In the genomic region with DNA sequence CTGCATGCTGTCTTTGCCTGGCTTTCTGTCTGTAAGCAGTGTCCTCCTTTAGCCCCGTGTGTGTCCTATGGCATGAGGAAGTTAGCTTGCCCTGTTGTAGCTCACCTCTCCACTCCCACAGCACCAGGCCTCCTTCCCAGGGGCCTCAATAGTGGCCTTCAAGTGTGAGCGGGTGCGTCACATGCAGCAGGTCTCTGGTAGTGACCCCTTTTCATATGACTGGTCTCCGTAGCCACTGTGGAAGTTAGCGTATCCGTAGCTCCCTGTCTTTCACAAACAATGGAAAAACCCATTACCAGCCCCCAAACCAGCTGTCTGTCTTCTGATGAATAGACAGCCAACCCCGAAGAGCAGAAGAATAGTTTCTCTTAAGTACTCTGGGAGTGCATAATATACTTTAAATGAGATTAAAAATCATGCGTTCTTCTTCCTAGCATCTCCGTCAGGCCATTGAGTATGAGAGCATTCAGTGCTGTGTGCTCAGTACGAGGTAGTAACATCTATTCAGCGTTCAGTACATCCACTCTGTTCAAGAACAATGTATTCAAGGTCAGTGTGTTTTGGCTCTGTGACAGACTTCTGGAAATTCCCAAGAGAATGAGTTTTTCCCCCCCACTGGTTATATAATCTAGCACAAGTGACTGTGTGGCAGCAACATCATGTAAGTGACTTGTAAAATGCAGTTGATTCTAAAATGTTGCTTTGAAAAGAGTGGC, we compare ENCODE assay signal across 8 mouse cellular contexts.
DNase-seq lines count a peak whose midpoint lies in the region; ATAC-seq lines count a peak whose summit lies in the region.

No protein-coding gene starts in this region.

- peaks cover 20 to 54% of the 10 kb centered on the region in 2 experiments for H3K4me1 ChIP-seq in heart, embryonic 14.5 days (ENCODE audit: control insufficient read depth in 2 of 2, insufficient read depth in 2 of 2, low read length in 2 of 2)

- peak overlapping the region; percentile 25 for H3K4me2 ChIP-seq in heart, embryonic 14.5 days (ENCODE audit: low read length)

- H3K4me3 ChIP-seq in heart, embryonic 14.5 days (ENCODE audit: control insufficient read depth in 1 of 2, insufficient read depth in 1 of 2, low read depth in 1 of 2, low read length in 2 of 2), result no peak overlapping the region

- 39% methylated on average over 11 of the region's 11 CpGs for WGBS in heart, embryonic 14.5 days

- H3K9ac ChIP-seq in heart, embryonic 14.5 days (ENCODE audit: low read length), result peak overlapping the region; percentile 16; the same call in 1 of the 2 replicates

- no peaks in the 10 kb centered on the region for H3K36me3 ChIP-seq in heart, embryonic 14.5 days (ENCODE audit: control insufficient read depth, insufficient read depth, low read length)

- no peaks in the 10 kb centered on the region for H3K27me3 ChIP-seq in heart, embryonic 14.5 days (ENCODE audit: control insufficient read depth, insufficient read depth, low read length)

- peak overlapping the region; percentile 66 to 67 for H3K27ac ChIP-seq in heart, embryonic 14.5 days (replicated peaks in 1 of 2; ENCODE audit: control insufficient read depth in 1 of 2, insufficient read depth in 1 of 2, low read depth in 2 of 2, low read length in 2 of 2)

- peak; percentile 66 for ATAC-seq in frontal cortex, adult (ENCODE audit: low TSS enrichment)
- ATAC-seq in heart, embryonic 14.5 days (ENCODE audit: insufficient number of reproducible peaks, insufficient read depth, low FRiP score, low read depth), result no peak
- ATAC-seq in megakaryocyte-erythroid progenitor cell, adult 5-6 weeks (replicated peaks; ENCODE audit: low FRiP score, low TSS enrichment, poor library complexity, severe bottlenecking), result no peak

- DNase-seq in frontal cortex, postnatal 10 days (ENCODE audit: low spot score in 2 of 2), result no peak
- DNase-seq in Muller cell, postnatal 12 days (ENCODE audit: inconsistent ontology term), result peak; percentile 82
- peak; percentile 20 to 37 for DNase-seq in layer of hippocampus, postnatal 36 days
- no peak for DNase-seq in thymus, postnatal 36 days
- no peak for DNase-seq in thymus, postnatal 25 days

- no peaks in the 10 kb centered on the region for H3K9me3 ChIP-seq in heart, embryonic 14.5 days (ENCODE audit: control insufficient read depth, low read length)

Comparison
In these comparisons a context has a peak if more than half of its experiments do, and no peak if none do; other contexts are left out.
1. DNase-seq: peak in Muller cell, postnatal 12 days (single experiment) and layer of hippocampus, postnatal 36 days (2 of 2); none in frontal cortex, postnatal 10 days (0 of 2), thymus, postnatal 36 days (0 of 2) and thymus, postnatal 25 days (single experiment).